Mouse (Mus musculus) urinary bladder, postnatal 10 days (tissue): ENCODE data around the gene Tmtc2.

ENCODE experiments used
- DNase-seq: peaks from one replicate; pipeline ENCODE4 v3.0.0; 2022; ENCODE audit warnings: low spot score

Gene Tmtc2

GRCm38 (mm10) chr10:105405856-105406527 is 168.3 kb downstream of the Tmtc2 start:
- no peak for DNase-seq

- no peak for DNase-seq
Observed at GRCm38 (mm10) chr10:105403931-105404330, 170.3 kb downstream of the Tmtc2 start.

GRCm38 (mm10) chr10:105402481-105402779 is 171.8 kb downstream of the Tmtc2 start:
- no peak for DNase-seq

- DNase-seq = no peak
Observed at GRCm38 (mm10) chr10:105401754-105402480, 172.3 kb downstream of the Tmtc2 start.

- DNase-seq = no peak
Observed at GRCm38 (mm10) chr10:105399316-105399715, 174.9 kb downstream of the Tmtc2 start.

- DNase-seq = no peak
Observed at GRCm38 (mm10) chr10:105384065-105384464, 190.2 kb downstream of the Tmtc2 start.

GRCm38 (mm10) chr10:105381705-105382104 is 192.5 kb downstream of the Tmtc2 start:
- DNase-seq = no peak

GRCm38 (mm10) chr10:105381202-105381601 is 193.0 kb downstream of the Tmtc2 start:
- DNase-seq = no peak

- DNase-seq = no peak
Observed at GRCm38 (mm10) chr10:105380584-105380983, 193.7 kb downstream of the Tmtc2 start.

- no peak for DNase-seq
Observed at GRCm38 (mm10) chr10:105377711-105378110, 196.5 kb downstream of the Tmtc2 start.

GRCm38 (mm10) chr10:105373265-105373664 is 201.0 kb downstream of the Tmtc2 start:
- DNase-seq = no peak

GRCm38 (mm10) chr10:105368242-105368641 is 206.0 kb downstream of the Tmtc2 start:
- DNase-seq = no peak

- DNase-seq = no peak
Observed at GRCm38 (mm10) chr10:105364480-105364879, 209.8 kb downstream of the Tmtc2 start.

GRCm38 (mm10) chr10:105350301-105350700 is 223.9 kb downstream of the Tmtc2 start:
- no peak for DNase-seq

GRCm38 (mm10) chr10:105345920-105346319 is 228.3 kb downstream of the Tmtc2 start:
- DNase-seq = no peak

- DNase-seq = no peak
Observed at GRCm38 (mm10) chr10:105332856-105333255, 241.4 kb downstream of the Tmtc2 start.

GRCm38 (mm10) chr10:105330327-105330726 is 243.9 kb downstream of the Tmtc2 start:
- DNase-seq = no peak

- DNase-seq = no peak
Observed at GRCm38 (mm10) chr10:105323646-105324192, 250.5 kb downstream of the Tmtc2 start.

- DNase-seq = no peak
Observed at GRCm38 (mm10) chr10:105319299-105320057, 254.8 kb downstream of the Tmtc2 start.

GRCm38 (mm10) chr10:105318869-105319268 is 255.4 kb downstream of the Tmtc2 start:
- no peak for DNase-seq

- no peak for DNase-seq
Observed at GRCm38 (mm10) chr10:105312986-105313385, 261.3 kb downstream of the Tmtc2 start.

- DNase-seq = no peak
Observed at GRCm38 (mm10) chr10:105297560-105297959, 276.7 kb downstream of the Tmtc2 start.

GRCm38 (mm10) chr10:105292961-105293360 is 281.3 kb downstream of the Tmtc2 start:
- DNase-seq = no peak
